Mouse (Mus musculus) liver, embryonic 11.5 days (tissue): Measurements from ENCODE around the gene Atg7. TPM values are rescaled to one million over a fixed set of nuclear protein-coding genes. Genes with fewer than 3 reads are reported as not detected.

ENCODE experiments used
- ATAC-seq: fragments of 200-750 bp; cut with Nextera tagmentation; replicated peaks from 2 replicates; pipeline ENCODE4 v1.8.0; 2017; ENCODE audit warnings: moderate number of reproducible peaks, mild to moderate bottlenecking, moderate TSS enrichment, moderate library complexity; ENCODE audit not compliant: low FRiP score
- DNase-seq: peaks from one replicate; pipeline ENCODE4 v3.0.0-alpha.2; 2017; ENCODE audit warnings: low spot score
- H3K27ac ChIP-seq: fragments of 300-500 bp; sonication (generic); 2 replicates; pipeline ENCODE4 v1.5.1; 2014; ENCODE audit warnings: mild to moderate bottlenecking, low read depth, low read length, control low read depth
- H3K27me3 ChIP-seq: fragments of 300-500 bp; sonication (generic); replicated peaks from 2 replicates; pipeline ENCODE4 v1.6.1; 2014; ENCODE audit warnings: low read length, mixed read lengths; ENCODE audit not compliant: control insufficient read depth, insufficient read depth
- H3K36me3 ChIP-seq: fragments of 300-500 bp; sonication (generic); 2 replicates; pipeline ENCODE4 v1.6.1; 2014; ENCODE audit warnings: mild to moderate bottlenecking, low read length, moderate library complexity, mixed read lengths; ENCODE audit not compliant: control insufficient read depth, insufficient read depth
- H3K4me1 ChIP-seq: fragments of 300-500 bp; sonication (generic); replicated peaks from 2 replicates; pipeline ENCODE4 v1.6.1; 2014; ENCODE audit warnings: low read length, mixed read lengths; ENCODE audit not compliant: control insufficient read depth, insufficient read depth
- H3K4me2 ChIP-seq: fragments of 300-500 bp; sonication (generic); 2 replicates; pipeline ENCODE4 v1.6.1; 2014; ENCODE audit warnings: mild to moderate bottlenecking, control low read depth, moderate library complexity
- H3K4me3 ChIP-seq: fragments of 300-500 bp; sonication (generic); 2 replicates; pipeline ENCODE4 v1.5.1; 2014; ENCODE audit warnings: low read depth, low read length, control low read depth
- H3K9ac ChIP-seq: fragments of 300-500 bp; sonication (generic); 2 replicates; pipeline ENCODE4 v1.6.1; 2014; ENCODE audit warnings: low read depth, low read length, control low read depth
- H3K9me3 ChIP-seq: fragments of 300-500 bp; sonication (generic); 2 replicates; pipeline ENCODE4 v1.6.1; 2016; ENCODE audit warnings: low read length, inconsistent platforms, mixed read lengths; ENCODE audit not compliant: control insufficient read depth
- whole genome bisulfite sequencing: fragments of 180-500 bp; shearing (Covaris S2); extraction: QIAGEN DNeasy Blood & Tissue Kit; methylation state at CpG from one replicate; pipeline ENCODE4 v1.1.7; 2014; 5-methylcytosine and 5-hydroxymethylcytosine counted together
- polyA plus RNA-seq: library from polyadenylated mRNA; unstranded; fragments of >200 nt; fragmentation: Nextera tagmentation; extraction: Ambion mirVana; gene quantifications from 2 replicates; pipeline ENCODE4 v1.2.1, GENCODE M21; 2014

The Atg7 gene
- polyA plus RNA-seq, 1 experiment from 2014 or later: 20.8 TPM

GRCm38 (mm10) chr6:114715289-114716030 lies 72.6 kb downstream of the Atg7 start:
- H3K4me3 ChIP-seq: no peak overlapping the region
- no peak for DNase-seq
- WGBS: 66% methylated on average over 7 of the region's 7 CpGs
- H3K9me3 ChIP-seq: no peaks in the 10 kb centered on the region
- H3K27ac ChIP-seq: no peak overlapping the region
- no peak overlapping the region for H3K9ac ChIP-seq
- no peak for ATAC-seq
- H3K27me3 ChIP-seq: no peaks in the 10 kb centered on the region
- H3K4me1 ChIP-seq: no peaks in the 10 kb centered on the region; the same call in 1 of the 2 replicates
- H3K4me2 ChIP-seq: no peak overlapping the region
- H3K36me3 ChIP-seq: no peaks in the 10 kb centered on the region

- Histone ChIP-seq H3K4me3 (no peak overlapping the region), H3K36me3 (no peaks in the 10 kb centered on the region), H3K27ac (no peak overlapping the region), H3K4me2 (no peak overlapping the region), H3K27me3 (no peaks in the 10 kb centered on the region), H3K9ac (no peak overlapping the region), H3K9me3 (no peaks in the 10 kb centered on the region), H3K4me1 (no peaks in the 10 kb centered on the region)
- ATAC-seq (no peak), DNase-seq (no peak)
- 66% methylated on average over 5 of the region's 5 CpGs for WGBS
Measured at GRCm38 (mm10) chr6:114719100-114719499, 76.2 kb downstream of the Atg7 start.

- Histone ChIP-seq H3K4me3 (no peak overlapping the region), H3K4me2 (no peak overlapping the region), H3K9ac (no peak overlapping the region), H3K36me3 (no peaks in the 10 kb centered on the region), H3K9me3 (no peaks in the 10 kb centered on the region), H3K27ac (no peak overlapping the region), H3K4me1 (no peaks in the 10 kb centered on the region), H3K27me3 (no peaks in the 10 kb centered on the region)
- 66% methylated on average over 8 of the region's 8 CpGs for WGBS
- ATAC-seq: no peak
- no peak for DNase-seq
Measured at GRCm38 (mm10) chr6:114719665-114720064, 76.8 kb downstream of the Atg7 start.

GRCm38 (mm10) chr6:114722046-114722445 lies 79.1 kb downstream of the Atg7 start:
- Histone ChIP-seq H3K9me3 (no peaks in the 10 kb centered on the region), H3K4me1 (0 out of 2 replicates have a peak, but pooled peaks cover 6% of the 10 kb centered on the region), H3K4me2 (no peak overlapping the region), H3K27ac (no peak overlapping the region), H3K4me3 (no peak overlapping the region), H3K27me3 (no peaks in the 10 kb centered on the region), H3K36me3 (no peaks in the 10 kb centered on the region), H3K9ac (no peak overlapping the region)
- DNase-seq: no peak
- no peak for ATAC-seq
- 89% methylated on average over 5 of the region's 5 CpGs for WGBS

- H3K4me1 ChIP-seq: 0 out of 2 replicates have a peak, but pooled peaks cover 6% of the 10 kb centered on the region
- no peaks in the 10 kb centered on the region for H3K36me3 ChIP-seq
- no peak overlapping the region for H3K9ac ChIP-seq
- H3K4me3 ChIP-seq: no peak overlapping the region
- DNase-seq (no peak), ATAC-seq (no peak)
- no peaks in the 10 kb centered on the region for H3K27me3 ChIP-seq
- no peaks in the 10 kb centered on the region for H3K9me3 ChIP-seq
- no peak overlapping the region for H3K4me2 ChIP-seq
- WGBS: 40% methylated on average over 9 of the region's 9 CpGs
- no peak overlapping the region for H3K27ac ChIP-seq
Measured at GRCm38 (mm10) chr6:114723925-114724324, 81.0 kb downstream of the Atg7 start.

GRCm38 (mm10) chr6:114724351-114724750 lies 81.5 kb downstream of the Atg7 start:
- H3K36me3 ChIP-seq: no peaks in the 10 kb centered on the region
- H3K9ac ChIP-seq: no peak overlapping the region
- no peak overlapping the region for H3K4me3 ChIP-seq
- 83% methylated on average over 7 of the region's 7 CpGs for WGBS
- no peak overlapping the region for H3K27ac ChIP-seq
- H3K9me3 ChIP-seq: no peaks in the 10 kb centered on the region
- DNase-seq (no peak), ATAC-seq (no peak)
- H3K27me3 ChIP-seq: no peaks in the 10 kb centered on the region
- H3K4me2 ChIP-seq: no peak overlapping the region
- H3K4me1 ChIP-seq: 0 out of 2 replicates have a peak, but pooled peaks cover 6% of the 10 kb centered on the region

- Histone ChIP-seq H3K4me3 (no peak overlapping the region), H3K27me3 (no peaks in the 10 kb centered on the region), H3K9ac (no peak overlapping the region), H3K27ac (no peak overlapping the region), H3K36me3 (no peaks in the 10 kb centered on the region), H3K9me3 (no peaks in the 10 kb centered on the region), H3K4me1 (0 out of 2 replicates have a peak, but pooled peaks cover 6% of the 10 kb centered on the region), H3K4me2 (peak overlapping the region; percentile 14; the same call in 1 of the 2 replicates)
- no peak for DNase-seq
- WGBS: 46% methylated on average over 8 of the region's 8 CpGs
- no peak for ATAC-seq
Measured at GRCm38 (mm10) chr6:114725147-114725575, 82.3 kb downstream of the Atg7 start.

GRCm38 (mm10) chr6:114726681-114727080 lies 83.8 kb downstream of the Atg7 start:
- Histone ChIP-seq H3K4me3 (no peak overlapping the region), H3K9me3 (no peaks in the 10 kb centered on the region), H3K27ac (no peak overlapping the region), H3K36me3 (no peaks in the 10 kb centered on the region), H3K9ac (no peak overlapping the region), H3K4me2 (no peak overlapping the region), H3K27me3 (no peaks in the 10 kb centered on the region), H3K4me1 (0 out of 2 replicates have a peak, but pooled peaks cover 6% of the 10 kb centered on the region)
- no peak for DNase-seq
- ATAC-seq: no peak
- WGBS: 83% methylated on average over 11 of the region's 11 CpGs

GRCm38 (mm10) chr6:114733156-114733555 lies 90.3 kb downstream of the Atg7 start:
- no peak overlapping the region for H3K27ac ChIP-seq
- H3K36me3 ChIP-seq: no peaks in the 10 kb centered on the region
- H3K9ac ChIP-seq: no peak overlapping the region
- no peaks in the 10 kb centered on the region for H3K4me1 ChIP-seq
- no peaks in the 10 kb centered on the region for H3K9me3 ChIP-seq
- no peak overlapping the region for H3K4me3 ChIP-seq
- DNase-seq (no peak), ATAC-seq (no peak)
- peaks cover 5% of the 10 kb centered on the region; the same call in 1 of the 2 replicates for H3K27me3 ChIP-seq
- WGBS: 59% methylated on average over 5 of the region's 5 CpGs
- H3K4me2 ChIP-seq: no peak overlapping the region
